Mouse (Mus musculus) small intestine, adult 2 months (tissue): ENCODE measurements around the gene Setd3.

Experiments used
- CTCF ChIP-seq: fragments of 200-500 bp; IDR thresholded peaks from 2 replicates; pipeline ENCODE4 v1.5.1; 2012; ENCODE audit warnings: low read depth, mild to moderate bottlenecking, control low read depth, inconsistent platforms, low read length, moderate library complexity, mixed read lengths; ENCODE audit not compliant: insufficient replicate concordance, insufficient read length; ENCODE audit errors: extremely low read depth
- POLR2A ChIP-seq: fragments of 200-500 bp; IDR thresholded peaks from 2 replicates; pipeline ENCODE4 v1.6.1; 2012; ENCODE audit warnings: low read depth, mild to moderate bottlenecking, control low read depth, inconsistent platforms, low read length, moderate library complexity

- TF ChIP-seq CTCF (no peak), POLR2A (no peak)
Observed at GRCm38 (mm10) chr12:108143624-108144498, 35.3 kb downstream of the Setd3 start.
